Mouse (Mus musculus): ENCODE data around the gene Idh1.

Idh1 gene

DNA sequence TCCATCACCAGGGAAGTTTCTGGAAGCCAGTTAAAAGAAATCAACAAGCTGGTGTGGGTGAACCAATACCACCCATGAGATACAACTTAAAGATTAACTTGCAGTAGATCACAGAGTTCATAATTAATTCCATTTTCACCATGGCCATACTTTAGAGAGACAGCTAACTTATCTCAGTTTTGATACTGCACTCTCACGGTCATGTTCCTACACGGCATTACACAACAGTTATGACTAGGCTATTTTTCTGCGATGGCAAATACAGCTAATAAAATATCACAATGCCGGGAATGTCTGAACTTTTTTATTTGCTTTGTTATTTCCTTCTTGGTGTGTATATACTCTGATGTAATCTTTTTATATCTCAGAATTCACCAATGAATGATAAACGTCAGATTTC is 9.4 kb downstream of the Idh1 start:
- DNase-seq (ENCODE audit: low spot score) = no peak

DNA sequence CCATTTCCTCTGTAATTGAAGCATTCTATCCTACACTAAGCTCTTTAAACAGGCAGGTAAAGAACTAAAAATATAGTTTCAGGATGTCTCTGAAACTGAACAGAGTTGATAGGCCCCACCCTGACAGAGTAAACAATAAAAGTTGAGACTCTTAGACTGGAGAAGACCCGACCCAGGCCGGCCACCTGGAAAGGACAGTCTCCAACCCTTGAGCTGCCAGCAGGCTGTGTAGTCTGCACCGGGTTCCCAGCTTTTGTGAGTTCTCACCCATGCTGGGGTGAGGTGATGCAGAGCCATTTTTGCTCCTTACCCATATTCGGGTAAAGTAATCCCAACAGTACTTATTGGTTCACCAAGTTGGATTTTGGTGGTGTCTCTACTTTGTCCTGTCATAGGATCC is 10.1 kb downstream of the Idh1 start:
- no peak for DNase-seq (ENCODE audit: low spot score)

DNA sequence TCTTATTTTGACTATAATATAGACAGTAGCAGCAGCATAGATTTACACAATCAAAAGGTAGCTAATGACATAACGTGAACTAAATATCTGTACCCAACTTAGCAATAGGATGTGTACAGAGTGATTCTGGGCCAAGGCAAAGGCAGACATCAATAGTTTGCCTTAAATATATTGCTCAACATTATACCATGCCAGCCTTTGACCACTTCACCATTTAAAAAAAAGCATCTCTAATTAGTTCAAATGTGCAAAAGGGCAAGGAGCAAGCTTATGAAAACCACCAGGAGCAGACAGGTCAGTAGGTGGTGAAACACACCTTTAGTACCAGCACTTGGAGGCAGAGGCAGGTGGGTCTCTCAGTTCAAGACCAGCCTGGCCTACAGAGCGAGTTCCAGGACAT is 12.6 kb downstream of the Idh1 start:
- no peak for DNase-seq (ENCODE audit: low spot score)

DNA sequence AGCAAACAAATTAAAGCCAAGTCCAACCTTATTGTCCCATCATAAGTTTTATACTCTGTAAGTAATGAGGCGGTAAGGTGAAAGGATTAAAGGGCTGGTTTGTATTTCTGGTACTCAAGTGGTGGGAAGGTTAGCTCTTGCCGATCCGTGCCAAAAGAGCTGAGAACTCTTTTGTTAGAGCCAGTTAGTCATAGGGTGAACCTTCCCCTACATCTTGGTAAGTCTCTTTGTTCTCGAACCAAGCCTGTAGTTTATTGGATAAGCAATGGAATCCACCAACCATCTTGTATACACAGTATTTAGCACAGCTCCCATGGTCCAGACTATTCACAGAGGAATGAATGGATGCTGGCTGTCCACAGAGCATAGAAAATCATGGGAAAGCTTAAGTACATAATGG is 14.7 kb downstream of the Idh1 start:
- no peak for DNase-seq (ENCODE audit: low spot score)

- DNase-seq (ENCODE audit: low spot score) = no peak
Measured at GRCm38 (mm10) chr1:65169947-65170346, 16.4 kb downstream of the Idh1 start.

DNA sequence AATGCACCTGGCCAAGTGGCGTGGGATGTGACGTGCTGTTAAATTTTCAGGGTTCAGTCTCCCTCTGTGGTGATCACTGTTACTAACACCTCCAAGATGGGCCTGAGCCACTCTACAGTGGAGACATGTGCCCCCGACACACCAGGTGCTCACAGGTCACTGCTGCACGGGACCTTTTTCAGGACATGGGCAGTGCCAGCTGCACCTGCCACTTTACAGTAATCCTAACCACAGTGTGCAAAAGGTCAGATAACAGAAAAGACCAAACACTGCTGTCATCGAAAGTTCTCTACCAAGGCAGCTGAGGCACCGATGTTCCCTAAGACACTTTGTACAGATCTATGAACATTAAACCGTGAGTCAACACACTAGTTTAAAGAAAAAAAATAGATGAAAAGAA is 16.8 kb downstream of the Idh1 start:
- no peak for DNase-seq (ENCODE audit: low spot score)

DNA sequence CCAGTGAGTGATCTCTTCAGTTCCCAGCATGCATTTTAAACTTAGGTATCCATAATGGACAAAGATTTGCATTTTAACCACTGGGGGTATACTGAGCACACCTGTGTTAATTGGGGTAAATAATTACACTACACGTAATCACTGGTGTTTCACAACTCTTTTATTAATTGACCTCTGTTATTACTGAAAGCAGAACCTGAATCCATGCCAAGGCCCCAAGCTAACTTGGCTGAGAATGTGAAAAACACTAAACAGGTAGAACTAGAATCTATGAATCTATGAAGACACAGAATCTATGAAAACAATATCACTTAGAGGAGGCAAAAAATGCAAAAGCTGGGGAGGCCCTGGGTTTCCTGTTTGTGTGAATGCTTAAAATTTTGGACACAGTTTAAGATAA is 18.8 kb downstream of the Idh1 start:
- no peak for DNase-seq (ENCODE audit: low spot score)

GRCm38 (mm10) chr1:65162210-65162609 is 24.1 kb downstream of the Idh1 start:
- DNase-seq (ENCODE audit: low spot score) = no peak

GRCm38 (mm10) chr1:65156111-65156510 is 30.2 kb downstream of the Idh1 start:
- no peak for DNase-seq (ENCODE audit: low spot score)

DNA sequence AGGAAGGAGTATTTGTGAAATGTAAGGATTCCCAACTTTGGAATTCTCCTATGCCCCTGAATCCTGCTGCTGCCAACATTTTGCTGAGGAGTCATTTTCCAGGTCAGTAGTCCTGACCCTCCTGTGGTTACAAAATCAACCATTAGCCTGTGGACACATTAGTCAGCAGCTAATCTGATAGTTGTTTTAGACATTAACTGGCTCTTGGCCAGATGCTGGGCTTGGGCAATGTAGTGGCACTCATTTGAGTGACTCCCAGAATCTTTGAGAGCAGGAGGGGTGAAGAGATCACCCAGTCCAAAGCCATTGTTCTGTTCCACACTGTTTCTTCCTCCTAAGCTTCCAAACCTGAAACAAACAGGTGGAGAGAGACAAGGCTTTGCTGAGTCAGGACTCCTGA is 31.5 kb downstream of the Idh1 start:
- DNase-seq (ENCODE audit: low spot score) = peak; percentile 32

DNA sequence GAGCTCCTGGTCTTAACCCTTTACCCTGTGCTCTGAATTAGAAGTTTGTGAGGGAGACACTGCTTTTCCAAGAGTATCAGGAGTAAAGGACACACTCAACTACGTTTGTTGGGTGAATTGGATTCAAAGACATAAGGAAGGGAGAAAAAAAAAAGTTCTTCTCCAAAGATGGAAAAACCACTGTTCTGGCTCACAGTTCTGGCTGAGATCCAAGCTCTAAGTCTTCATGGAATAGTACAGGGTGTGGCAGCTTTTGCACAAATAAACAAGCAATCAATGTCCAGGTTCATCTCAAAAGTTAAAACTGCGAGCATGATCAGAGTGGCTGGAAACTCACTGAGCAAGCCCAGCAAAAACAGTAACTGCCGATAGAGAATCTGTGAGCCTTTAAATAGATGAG is 38.3 kb downstream of the Idh1 start:
- DNase-seq (ENCODE audit: low spot score) = no peak

GRCm38 (mm10) chr1:65147326-65147725 is 39.0 kb downstream of the Idh1 start:
- no peak for DNase-seq (ENCODE audit: low spot score)

GRCm38 (mm10) chr1:65146601-65147000 is 39.7 kb downstream of the Idh1 start:
- DNase-seq (ENCODE audit: low spot score) = no peak

DNA sequence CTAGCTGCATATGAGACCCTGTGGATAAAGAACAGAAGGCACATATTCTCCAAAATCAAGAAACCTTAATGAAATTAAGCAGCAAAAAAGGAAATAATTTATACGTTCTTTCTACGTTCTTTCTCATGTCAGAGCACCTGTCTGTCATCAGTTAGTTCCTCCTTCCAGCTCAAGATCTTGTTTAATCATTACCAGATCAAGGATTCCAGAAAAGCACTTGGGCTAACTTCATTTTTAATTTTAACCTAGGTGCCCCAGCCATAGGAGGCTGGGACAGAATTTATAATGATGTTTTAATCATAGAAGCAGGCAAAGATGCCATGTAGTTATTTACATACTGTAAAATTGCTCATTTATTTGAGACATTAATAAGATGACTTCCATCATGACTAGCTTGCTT is 41.5 kb downstream of the Idh1 start:
- no peak for DNase-seq (ENCODE audit: low spot score)

- no peak for DNase-seq (ENCODE audit: low spot score)
Measured at GRCm38 (mm10) chr1:65137560-65137959, 48.7 kb downstream of the Idh1 start.

GRCm38 (mm10) chr1:65132833-65133232 is 53.5 kb downstream of the Idh1 start:
- no peak for DNase-seq (ENCODE audit: low spot score)

GRCm38 (mm10) chr1:65131671-65132070 is 54.6 kb downstream of the Idh1 start:
- no peak for DNase-seq (ENCODE audit: low spot score)

DNA sequence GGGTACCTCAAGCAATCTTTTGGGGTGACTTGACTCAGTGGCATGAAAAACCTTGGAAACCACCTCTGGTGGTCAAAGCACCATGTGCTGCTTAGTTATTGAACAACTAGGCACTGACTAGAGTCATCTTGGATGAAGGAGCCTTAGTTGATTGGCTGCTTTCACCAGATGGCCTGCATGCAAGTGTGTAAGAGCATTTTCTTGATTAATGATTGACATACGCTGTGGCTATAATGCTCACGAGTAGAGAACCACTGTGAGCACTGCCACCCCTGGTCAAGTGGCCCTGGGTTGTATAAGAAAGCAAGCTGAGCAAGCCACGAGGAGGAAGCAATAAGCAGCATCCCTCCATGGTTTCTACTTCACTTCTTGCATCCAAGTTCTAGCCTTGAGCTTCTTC is 56.1 kb downstream of the Idh1 start:
- no peak for DNase-seq (ENCODE audit: low spot score)

GRCm38 (mm10) chr1:65129634-65130180 is 56.6 kb downstream of the Idh1 start:
- no peak for DNase-seq (ENCODE audit: low spot score)

- DNase-seq (ENCODE audit: low spot score) = no peak
Measured at GRCm38 (mm10) chr1:65122574-65123372, 63.5 kb downstream of the Idh1 start, which contains the start of gene D630023F18Rik. Gene D630023F18Rik (minus strand): TSS chr1:65123214.

DNA sequence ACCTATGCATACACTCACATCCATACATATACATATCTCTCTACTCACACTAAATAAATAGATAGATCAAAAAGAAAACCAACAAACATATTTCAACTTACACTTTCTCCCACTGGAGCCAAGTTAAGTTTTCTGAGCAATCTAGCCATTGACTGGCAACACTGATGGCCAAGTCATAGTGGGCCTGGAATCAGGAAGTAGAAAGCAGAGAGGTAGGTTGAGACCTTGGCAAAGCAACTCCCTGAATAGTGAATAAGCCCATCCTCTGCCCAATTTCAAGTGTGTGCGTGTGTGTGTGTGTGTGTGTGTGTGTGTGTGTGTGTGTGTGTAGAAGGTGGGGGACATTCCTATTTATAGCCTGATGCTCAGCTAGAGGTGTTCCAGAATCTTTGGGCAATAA is 66.9 kb downstream of the Idh1 start, which contains the start of gene Gm28845:
TSS of gene Gm28845 (minus strand) at position 121 of the 400 bp plus-strand sequence.
- no peak for DNase-seq (ENCODE audit: low spot score)

GRCm38 (mm10) chr1:65118150-65118913 is 68.0 kb downstream of the Idh1 start:
- no peak for DNase-seq (ENCODE audit: low spot score)

DNA sequence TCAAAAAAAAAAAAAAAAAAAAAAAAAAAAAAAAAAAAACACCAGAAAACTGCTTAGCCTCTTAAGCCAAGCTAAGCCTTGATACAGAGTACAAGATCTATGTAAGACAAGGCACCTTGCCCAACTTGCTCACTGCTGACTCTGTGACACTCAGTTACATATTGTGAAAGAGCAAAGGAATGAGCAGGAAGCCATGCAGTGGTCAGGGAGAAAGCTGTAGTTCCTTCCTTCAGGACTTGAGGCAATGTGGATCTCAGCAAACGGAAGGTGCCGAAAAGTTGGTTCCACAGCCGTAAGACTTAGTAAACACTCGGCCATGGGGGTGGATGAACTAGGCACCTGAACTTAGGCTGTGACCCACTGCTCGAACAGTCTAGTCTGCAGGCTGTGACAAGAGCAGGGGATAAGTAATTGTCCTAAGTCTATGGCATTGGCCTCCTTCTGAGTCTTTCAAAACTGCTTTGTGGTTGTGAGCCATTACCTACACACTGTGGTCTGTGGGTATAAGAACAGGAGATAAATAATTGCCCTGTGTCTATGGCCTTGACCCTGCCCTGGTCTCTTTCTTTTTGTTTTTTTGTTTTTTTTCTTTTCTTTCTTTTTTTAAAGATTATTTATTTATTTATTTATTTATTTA is 72.6 kb downstream of the Idh1 start:
- DNase-seq (ENCODE audit: low spot score) = peak; percentile 62
